Mouse (Mus musculus) limb, embryonic 10.5 days (tissue): ENCODE measurements around the gene Scamp1. TPM values are rescaled to one million over a fixed set of nuclear protein-coding genes. Genes with fewer than 3 reads are reported as not detected.
A peak's percentile ranks its signal among the peaks of the same experiment; 100 is the strongest.

Experiments
- DNase-seq: peaks from one replicate; pipeline ENCODE4 v3.0.0-alpha.2; 2017; ENCODE audit warnings: low spot score
- H3K27ac ChIP-seq: fragments of 300-500 bp; sonication (generic); 2 replicates; pipeline ENCODE4 v1.5.1; 2016; ENCODE audit warnings: mild to moderate bottlenecking
- H3K27me3 ChIP-seq: fragments of 300-500 bp; sonication (generic); 2 replicates; pipeline ENCODE4 v1.6.1; 2016; ENCODE audit warnings: low read depth, mild to moderate bottlenecking; ENCODE audit not compliant: poor library complexity, severe bottlenecking
- H3K36me3 ChIP-seq: fragments of 300-500 bp; sonication (generic); 2 replicates; pipeline ENCODE4 v1.6.1; 2016; ENCODE audit warnings: mild to moderate bottlenecking, moderate library complexity
- H3K4me1 ChIP-seq: fragments of 300-500 bp; sonication (generic); 2 replicates; pipeline ENCODE4 v1.6.1; 2016
- H3K4me3 ChIP-seq: fragments of 300-500 bp; sonication (generic); 2 replicates; pipeline ENCODE4 v1.5.1; 2016; ENCODE audit warnings: mild to moderate bottlenecking, moderate library complexity
- H3K9me3 ChIP-seq: fragments of 300-500 bp; sonication (generic); replicated peaks from 2 replicates; pipeline ENCODE4 v1.6.1; 2016; ENCODE audit warnings: mild to moderate bottlenecking
- WGBS: fragments of 180-500 bp; shearing (Covaris S2); methylation state at CpG from one replicate; pipeline ENCODE4 v1.1.7; 2016; 5-methylcytosine and 5-hydroxymethylcytosine counted together
- polyA plus RNA-seq: library from polyadenylated mRNA; unstranded; fragments of >200 nt; fragmentation: Nextera tagmentation; extraction: Ambion mirVana; gene quantifications from 2 replicates; pipeline ENCODE4 v1.2.1, GENCODE M21; 2016

The Scamp1 gene
- polyA plus RNA-seq, 1 experiment from 2014 or later: 33.3 TPM

DNA sequence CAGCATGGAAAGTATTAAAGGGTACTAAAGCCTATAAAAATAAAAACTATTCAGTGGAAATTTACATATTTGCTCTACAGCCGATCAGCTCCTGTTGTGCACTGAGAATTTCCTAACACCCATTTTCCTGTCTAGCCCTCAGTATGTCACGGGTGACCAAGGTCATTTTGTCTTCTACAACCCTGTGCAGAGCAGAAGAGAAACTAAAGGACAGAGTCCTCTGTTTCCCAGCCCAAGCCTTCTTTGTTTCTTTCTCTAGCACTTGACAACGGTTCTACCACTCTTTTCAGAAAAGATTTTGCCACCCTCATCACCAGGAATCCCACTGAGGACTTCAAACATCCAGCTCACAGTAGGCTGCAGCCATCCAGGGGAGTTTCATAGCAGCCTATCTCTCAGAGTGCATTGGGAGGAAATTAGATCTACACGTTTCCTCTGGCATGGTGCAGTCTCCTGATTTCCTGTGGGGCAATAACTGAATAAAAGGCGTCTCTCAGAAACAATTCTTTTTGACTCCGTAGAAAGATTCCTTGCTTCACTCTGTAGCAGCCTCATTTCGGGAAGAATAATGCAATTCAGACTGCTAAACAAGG lies 15.4 kb upstream of the Scamp1 start:
- H3K4me1 ChIP-seq: peaks cover 9% of the 10 kb centered on the region
- no peaks in the 10 kb centered on the region for H3K36me3 ChIP-seq
- no peaks in the 10 kb centered on the region for H3K9me3 ChIP-seq
- H3K27me3 ChIP-seq: no peaks in the 10 kb centered on the region
- no peak overlapping the region for H3K27ac ChIP-seq
- no peak for DNase-seq
- 66% methylated on average over 7 of the region's 7 CpGs for WGBS
- no peak overlapping the region for H3K4me3 ChIP-seq

DNA sequence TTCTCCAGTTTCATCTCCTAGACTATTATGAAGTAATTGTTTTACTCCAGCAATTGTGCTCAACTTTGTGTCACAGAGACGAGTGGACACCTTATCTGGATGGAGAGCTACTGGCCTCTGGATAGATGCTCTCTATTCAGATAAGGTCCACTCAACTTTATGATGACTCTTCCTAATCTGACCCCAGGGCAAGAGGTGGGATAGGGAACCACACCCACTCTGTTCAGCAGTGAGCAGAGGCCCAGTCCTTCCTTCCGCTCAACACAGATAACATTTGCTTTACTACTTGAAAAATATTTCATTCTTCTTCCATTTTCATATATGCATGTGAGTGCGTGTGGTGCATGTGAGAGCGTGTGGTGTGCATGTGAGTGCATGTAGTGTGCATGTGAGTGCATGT lies 14.6 kb upstream of the Scamp1 start:
- H3K4me3 ChIP-seq: no peak overlapping the region
- no peak for DNase-seq
- no peaks in the 10 kb centered on the region for H3K9me3 ChIP-seq

DNA sequence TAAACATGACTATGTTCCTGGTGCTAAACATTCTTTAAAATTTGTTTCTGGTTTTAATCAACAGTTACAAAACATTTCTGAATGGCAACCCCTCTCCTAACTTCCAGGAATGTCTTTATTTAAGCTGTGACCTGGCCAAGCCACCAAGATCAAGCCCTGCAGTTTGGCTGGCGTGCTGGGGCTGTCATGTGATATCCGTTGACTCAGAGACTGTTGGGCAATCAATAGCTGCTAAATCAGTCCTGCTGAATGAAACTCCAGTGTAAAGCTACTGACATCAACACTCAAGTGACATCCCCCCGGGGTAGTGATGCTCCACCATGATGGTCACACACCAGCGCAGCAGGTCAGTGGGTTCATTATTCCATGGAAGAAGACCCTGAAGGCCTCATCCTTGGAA lies 12.7 kb upstream of the Scamp1 start:
- Histone ChIP-seq H3K27ac (no peak overlapping the region), H3K9me3 (no peaks in the 10 kb centered on the region), H3K4me3 (no peak overlapping the region), H3K27me3 (no peaks in the 10 kb centered on the region), H3K36me3 (no peaks in the 10 kb centered on the region), H3K4me1 (peaks cover 4% of the 10 kb centered on the region; the same call in 1 of the 2 replicates)
- WGBS: 83% methylated on average over 4 of the region's 4 CpGs
- no peak for DNase-seq

More for the DNA sequence above, 14.6 kb upstream of the Scamp1 start:
- WGBS: 92% methylated on average over 4 of the region's 4 CpGs
- Histone ChIP-seq H3K4me1 (peaks cover 4% of the 10 kb centered on the region; the same call in 1 of the 2 replicates), H3K27ac (no peak overlapping the region), H3K36me3 (no peaks in the 10 kb centered on the region), H3K27me3 (no peaks in the 10 kb centered on the region)

DNA sequence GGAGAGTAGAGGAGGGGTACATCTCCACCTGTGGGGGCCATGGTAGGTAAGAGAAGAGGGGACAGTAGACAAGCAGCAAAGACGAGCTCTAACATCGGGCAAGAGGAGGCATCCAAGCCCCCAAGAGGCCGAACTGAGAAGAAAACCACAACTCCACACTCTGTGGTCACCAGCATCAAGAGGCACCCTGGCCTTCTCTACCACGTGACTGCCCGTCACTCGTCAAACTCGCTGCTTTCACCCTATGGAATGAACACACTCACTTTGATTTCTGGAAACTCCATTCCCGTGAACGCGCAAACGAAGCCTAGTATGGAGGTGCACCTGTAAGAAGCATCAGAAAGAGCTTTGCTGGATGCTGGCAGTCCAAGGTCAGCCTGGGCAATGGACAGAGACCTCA lies 10.7 kb upstream of the Scamp1 start:
- Histone ChIP-seq H3K4me3 (no peak overlapping the region), H3K27ac (no peak overlapping the region), H3K4me1 (peaks cover 4% of the 10 kb centered on the region; the same call in 1 of the 2 replicates), H3K9me3 (no peaks in the 10 kb centered on the region), H3K36me3 (no peaks in the 10 kb centered on the region), H3K27me3 (no peaks in the 10 kb centered on the region)
- WGBS: 85% methylated on average over 11 of the region's 11 CpGs
- DNase-seq: no peak

DNA sequence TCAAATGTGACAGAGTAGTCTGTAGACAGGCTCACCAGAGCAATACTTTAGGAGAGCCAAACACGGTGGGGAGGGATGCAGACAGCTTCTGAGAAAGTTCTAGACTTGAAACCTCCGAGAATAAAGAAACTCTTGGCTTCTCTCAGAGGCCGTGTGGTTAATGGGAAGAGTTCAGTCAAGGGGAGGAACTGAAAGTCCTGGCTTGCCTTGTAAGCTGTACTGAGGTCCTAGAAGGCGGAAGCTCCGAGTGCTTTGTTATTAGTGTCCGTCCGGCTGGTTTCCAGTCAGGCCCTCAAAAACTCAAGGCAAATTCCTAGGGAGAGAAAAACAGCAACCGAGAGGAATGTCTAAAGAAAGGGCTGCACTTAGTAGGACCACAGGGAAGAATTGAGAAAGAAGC lies 10.3 kb upstream of the Scamp1 start:
- H3K9me3 ChIP-seq: no peaks in the 10 kb centered on the region
- H3K36me3 ChIP-seq: no peaks in the 10 kb centered on the region
- H3K4me1 ChIP-seq: peaks cover 4% of the 10 kb centered on the region; the same call in 1 of the 2 replicates
- H3K27me3 ChIP-seq: no peaks in the 10 kb centered on the region
- 89% methylated on average over 8 of the region's 8 CpGs for WGBS
- H3K4me3 ChIP-seq: no peak overlapping the region
- H3K27ac ChIP-seq: no peak overlapping the region
- DNase-seq: no peak

DNA sequence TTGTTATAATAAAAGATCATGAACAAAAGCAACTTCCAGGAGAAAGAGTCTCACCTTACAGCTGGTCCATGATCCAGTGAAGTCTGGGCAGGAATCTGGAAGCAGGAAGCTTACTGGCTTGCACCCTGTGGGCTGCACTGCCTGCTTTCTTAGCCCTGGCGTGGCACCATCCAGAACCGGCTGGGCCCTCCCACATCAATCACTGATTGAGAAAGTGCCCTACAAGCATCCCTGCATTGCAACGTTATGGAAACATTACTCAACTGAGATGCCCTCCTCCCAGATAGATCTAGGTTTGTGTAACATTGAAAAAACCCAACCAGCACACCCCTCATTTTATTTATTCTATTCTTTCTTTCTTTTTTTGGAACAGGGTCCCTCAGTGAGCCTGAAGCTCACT lies 9.2 kb upstream of the Scamp1 start:
- Histone ChIP-seq H3K27me3 (no peaks in the 10 kb centered on the region), H3K36me3 (no peaks in the 10 kb centered on the region), H3K4me3 (no peak overlapping the region), H3K27ac (no peak overlapping the region), H3K9me3 (no peaks in the 10 kb centered on the region), H3K4me1 (peaks cover 4% of the 10 kb centered on the region; the same call in 1 of the 2 replicates)
- WGBS: 45% methylated on average over 3 of the region's 3 CpGs
- DNase-seq: no peak

DNA sequence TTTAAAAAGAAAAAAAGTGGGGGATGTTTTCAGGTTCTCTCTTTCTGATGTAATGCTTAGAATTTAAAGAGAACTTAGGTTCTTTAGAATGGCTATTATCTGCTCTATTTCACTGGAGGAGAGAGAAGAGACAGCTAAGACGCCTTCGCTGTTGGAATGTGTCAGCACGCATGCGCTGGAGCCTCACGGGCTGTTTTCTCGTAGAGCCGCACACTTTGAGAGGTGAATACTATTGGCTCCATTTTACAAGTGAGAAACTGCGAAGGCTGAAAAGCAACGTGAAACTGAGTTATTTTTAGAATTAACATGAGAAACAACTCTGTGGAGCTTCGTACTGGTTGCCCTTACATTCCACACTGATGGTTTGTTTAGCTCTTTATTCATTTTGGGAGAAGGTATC lies 8.3 kb upstream of the Scamp1 start:
- Histone ChIP-seq H3K27ac (no peak overlapping the region), H3K36me3 (no peaks in the 10 kb centered on the region), H3K4me3 (no peak overlapping the region), H3K4me1 (peaks cover 4% of the 10 kb centered on the region; the same call in 1 of the 2 replicates), H3K27me3 (no peaks in the 10 kb centered on the region), H3K9me3 (no peaks in the 10 kb centered on the region)
- 73% methylated on average over 10 of the region's 10 CpGs for WGBS
- DNase-seq: no peak

DNA sequence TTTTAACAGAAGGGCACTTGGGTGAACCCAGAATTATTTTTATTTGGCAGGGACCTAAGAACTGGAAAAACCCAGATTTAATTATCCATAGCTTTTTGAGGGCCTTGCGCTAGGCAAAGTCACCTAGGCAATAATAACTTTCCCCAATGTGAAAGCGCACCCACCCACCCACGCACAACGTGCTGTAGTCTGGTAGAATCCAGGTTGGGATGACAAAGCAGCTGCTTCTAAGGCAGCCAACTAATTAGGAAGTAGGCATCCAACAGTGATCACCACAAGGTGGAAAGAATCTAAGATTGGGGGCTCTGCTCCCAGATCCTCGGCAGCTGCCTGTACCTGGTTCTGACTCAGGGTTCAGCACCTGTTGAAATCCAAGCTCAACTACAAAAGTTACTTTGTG lies 538 bp upstream of the Scamp1 start:
- Histone ChIP-seq H3K4me1 (peaks cover 15% of the 10 kb centered on the region), H3K27me3 (no peaks in the 10 kb centered on the region), H3K27ac (no peak overlapping the region; the same call in 1 of the 2 replicates), H3K36me3 (no peaks in the 10 kb centered on the region), H3K9me3 (no peaks in the 10 kb centered on the region), H3K4me3 (peak overlapping the region; percentile 98)
- no peak for DNase-seq
- 63% methylated on average over 5 of the region's 5 CpGs for WGBS

DNA sequence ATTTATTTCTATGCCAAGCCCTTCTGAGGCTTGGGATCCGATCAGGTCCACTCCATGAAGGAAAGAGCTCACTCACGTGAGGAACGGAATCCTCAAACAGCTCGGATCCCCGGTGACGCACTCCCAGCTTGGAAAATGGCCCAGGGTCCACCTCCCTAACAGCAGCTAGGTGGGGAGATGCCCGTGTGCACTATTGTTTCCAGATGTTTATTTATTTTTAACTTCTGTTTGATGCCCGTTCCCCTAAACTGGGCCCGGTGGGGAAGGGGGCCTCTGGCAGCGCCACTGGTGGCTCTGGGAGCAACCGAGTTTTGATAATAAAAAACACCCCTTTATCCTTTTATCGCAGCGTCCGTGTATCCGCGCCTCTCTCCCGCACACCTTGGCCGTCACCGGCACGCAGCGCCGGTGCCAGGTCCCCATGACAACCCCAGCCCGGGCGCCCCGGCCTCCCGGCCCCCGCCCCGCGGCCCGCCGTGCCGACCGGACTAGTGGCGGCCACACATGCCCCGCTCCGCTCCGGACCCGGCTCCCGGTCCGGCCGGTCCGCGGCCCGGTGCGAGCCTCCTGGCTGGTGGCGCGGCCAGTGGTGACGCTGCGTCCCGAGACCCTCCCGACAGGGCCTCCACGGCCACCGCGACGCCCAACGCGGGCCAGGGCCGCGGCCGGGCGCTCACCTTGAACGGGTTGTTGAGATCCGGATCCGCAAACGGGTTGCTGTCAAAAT lies 951 bp downstream of the Scamp1 start:
- Histone ChIP-seq H3K4me1 (peaks cover 15% of the 10 kb centered on the region), H3K36me3 (no peaks in the 10 kb centered on the region), H3K27me3 (no peaks in the 10 kb centered on the region), H3K27ac (peak overlapping the region; percentile 94), H3K9me3 (no peaks in the 10 kb centered on the region), H3K4me3 (peak overlapping the region; percentile 98)
- under 1% methylated on average over 65 of the region's 65 CpGs for WGBS
- DNase-seq: no peak

DNA sequence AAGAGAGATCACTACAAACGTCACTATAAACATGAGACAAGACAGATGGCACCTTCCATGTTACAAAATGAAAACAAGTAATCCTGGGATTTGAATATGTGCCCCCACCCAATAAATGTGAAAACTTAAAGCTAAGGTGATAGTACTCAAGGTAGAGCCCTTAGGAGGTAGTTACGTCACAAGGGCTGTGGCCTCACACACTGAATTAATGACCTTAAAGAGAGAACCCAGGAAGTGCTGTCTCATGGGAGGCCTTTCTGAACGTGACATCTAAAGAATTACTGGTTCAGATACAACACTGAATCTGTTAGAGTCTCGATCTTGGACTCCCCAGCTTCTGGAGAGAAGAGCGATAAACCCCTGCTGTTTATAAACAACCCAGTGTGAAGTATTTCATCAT lies 6.2 kb downstream of the Scamp1 start:
- H3K4me1 ChIP-seq: peaks cover 11% of the 10 kb centered on the region
- WGBS: 71% methylated on average over 5 of the region's 5 CpGs
- no peak overlapping the region for H3K27ac ChIP-seq
- no peaks in the 10 kb centered on the region for H3K27me3 ChIP-seq
- no peaks in the 10 kb centered on the region for H3K9me3 ChIP-seq
- DNase-seq: no peak
- no peaks in the 10 kb centered on the region for H3K36me3 ChIP-seq
- no peak overlapping the region for H3K4me3 ChIP-seq

DNA sequence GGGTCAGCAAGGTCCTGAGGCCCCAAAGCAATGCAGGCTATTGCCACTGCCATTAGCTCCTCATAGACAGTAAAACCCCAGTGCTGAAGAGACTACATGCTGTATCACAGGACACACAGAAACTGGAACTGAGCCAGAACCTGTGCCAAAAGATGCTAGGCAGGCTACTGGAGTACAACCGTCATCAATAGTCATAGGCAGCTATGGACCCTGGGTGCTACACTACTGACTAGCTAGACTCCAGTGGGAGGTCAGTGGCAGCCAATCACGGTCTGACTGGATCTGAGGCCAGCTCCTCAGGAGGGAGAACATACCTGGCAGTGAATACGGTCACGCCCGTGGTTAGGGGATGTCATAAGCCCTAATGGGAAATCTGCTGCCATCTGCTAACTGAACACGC lies 14.4 kb downstream of the Scamp1 start:
- no peaks in the 10 kb centered on the region for H3K27me3 ChIP-seq
- peaks cover 10% of the 10 kb centered on the region; the same call in 1 of the 2 replicates for H3K4me1 ChIP-seq
- DNase-seq: no peak
- 93% methylated on average over 6 of the region's 6 CpGs for WGBS
- H3K27ac ChIP-seq: no peak overlapping the region
- no peak overlapping the region for H3K4me3 ChIP-seq
- no peaks in the 10 kb centered on the region for H3K36me3 ChIP-seq
- H3K9me3 ChIP-seq: no peaks in the 10 kb centered on the region

DNA sequence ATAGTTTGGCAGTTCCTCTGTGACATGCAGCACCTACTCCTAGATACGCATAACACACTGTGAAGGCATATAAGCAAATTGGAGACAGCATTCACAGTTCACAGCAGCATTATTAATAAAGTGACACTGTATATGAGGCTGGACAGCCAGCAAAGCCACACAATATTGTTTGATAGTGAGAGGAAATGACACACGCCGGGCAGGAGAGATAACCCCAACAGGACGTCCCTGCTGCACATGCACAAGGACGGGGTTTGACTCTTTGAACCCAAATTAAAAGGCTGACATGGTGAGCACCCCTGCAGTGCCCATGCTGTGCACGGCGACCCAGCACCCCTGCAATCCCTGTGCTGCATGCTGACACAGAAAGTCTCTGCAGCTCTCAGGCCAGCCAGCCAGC lies 17.5 kb downstream of the Scamp1 start:
- Histone ChIP-seq H3K4me3 (no peak overlapping the region), H3K36me3 (no peaks in the 10 kb centered on the region), H3K9me3 (no peaks in the 10 kb centered on the region), H3K4me1 (peaks cover 10% of the 10 kb centered on the region; the same call in 1 of the 2 replicates), H3K27me3 (no peaks in the 10 kb centered on the region), H3K27ac (no peak overlapping the region)
- no peak for DNase-seq
- 50% methylated on average over 7 of the region's 7 CpGs for WGBS

DNA sequence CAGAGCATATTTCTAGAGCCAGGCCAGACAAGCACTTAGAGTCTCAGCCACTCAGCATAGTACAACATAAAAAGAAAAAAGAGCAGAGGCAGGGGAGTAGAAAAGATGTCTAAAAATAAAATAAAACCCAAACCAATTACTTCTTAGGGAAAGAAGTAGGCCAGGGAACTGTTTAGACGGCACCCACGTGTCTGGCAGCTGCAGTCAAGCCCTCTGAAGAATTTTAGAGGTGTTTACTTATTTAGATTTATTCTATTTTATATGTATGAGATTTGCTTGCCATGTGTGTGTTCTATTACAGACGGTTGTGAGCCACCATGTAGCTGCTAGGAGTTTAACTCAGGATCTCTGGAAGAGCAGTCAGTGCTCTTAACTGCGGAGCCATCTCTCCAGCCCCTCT lies 18.5 kb downstream of the Scamp1 start:
- H3K27me3 ChIP-seq: no peaks in the 10 kb centered on the region
- no peak overlapping the region for H3K27ac ChIP-seq
- no peak for DNase-seq
- no peak overlapping the region for H3K4me3 ChIP-seq
- 85% methylated on average over 4 of the region's 4 CpGs for WGBS
- peaks cover 10% of the 10 kb centered on the region for H3K4me1 ChIP-seq
- no peaks in the 10 kb centered on the region for H3K9me3 ChIP-seq
- no peaks in the 10 kb centered on the region for H3K36me3 ChIP-seq
